Mouse (Mus musculus): ENCODE results near the gene Nudt1.
A peak's percentile ranks its signal among the peaks of the same experiment; 100 is the strongest.
"Not testable (repeated sequence)": the region's sequence is repeated elsewhere in the genome, so short reads cannot be mapped to it uniquely, and the experiment has no call there.

Nudt1 gene

DNA sequence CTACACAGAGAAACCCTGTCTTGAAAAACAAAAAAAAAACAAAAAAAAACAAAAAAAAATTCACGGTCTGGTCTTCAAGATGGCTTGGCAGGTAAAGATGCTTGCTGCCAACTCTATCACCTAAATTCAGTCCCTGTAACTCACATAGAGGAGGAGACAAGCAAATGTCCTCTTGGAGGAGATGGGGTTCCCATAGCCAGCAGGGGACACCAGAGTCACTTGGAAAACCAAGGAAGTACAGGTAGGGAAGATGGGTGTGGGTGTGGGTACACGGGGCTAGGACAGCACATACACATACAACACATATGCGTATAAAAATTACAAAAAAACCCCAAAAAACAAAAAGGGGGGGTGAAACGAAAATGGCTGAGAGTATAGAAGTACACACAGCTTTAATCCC, 21.4 kb downstream of the Nudt1 start:
- DNase-seq (ENCODE audit: low spot score): no peak

GRCm38 (mm10) chr5:140345244-140345643, 23.8 kb downstream of the Nudt1 start:
- no peak for DNase-seq (ENCODE audit: low spot score)

DNA sequence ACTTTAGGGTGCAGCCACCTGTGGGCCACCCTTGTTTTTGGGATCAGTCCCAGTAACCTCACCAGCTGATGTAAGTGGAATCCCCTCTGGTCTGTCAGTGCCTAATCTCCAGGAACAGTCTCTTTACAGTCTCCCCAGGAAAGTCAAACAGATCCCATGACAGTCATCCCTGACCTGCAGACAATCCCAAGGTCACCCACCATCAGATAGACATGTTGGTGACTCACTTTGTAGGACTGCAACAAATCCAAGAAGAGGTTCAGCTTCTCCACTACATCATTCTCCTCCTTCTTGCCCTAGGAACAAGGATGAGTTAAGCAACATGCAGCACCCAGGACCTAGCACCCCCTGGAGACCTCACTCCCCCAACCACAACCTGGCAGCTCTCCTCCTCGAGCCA, 24.6 kb downstream of the Nudt1 start:
- DNase-seq (ENCODE audit: low spot score): no peak

- no peak for DNase-seq (ENCODE audit: low spot score)
Observed at GRCm38 (mm10) chr5:140349882-140350281, 28.4 kb downstream of the Nudt1 start.

- DNase-seq (ENCODE audit: low spot score): no peak
Observed at GRCm38 (mm10) chr5:140350731-140351497, 29.5 kb downstream of the Nudt1 start.

DNA sequence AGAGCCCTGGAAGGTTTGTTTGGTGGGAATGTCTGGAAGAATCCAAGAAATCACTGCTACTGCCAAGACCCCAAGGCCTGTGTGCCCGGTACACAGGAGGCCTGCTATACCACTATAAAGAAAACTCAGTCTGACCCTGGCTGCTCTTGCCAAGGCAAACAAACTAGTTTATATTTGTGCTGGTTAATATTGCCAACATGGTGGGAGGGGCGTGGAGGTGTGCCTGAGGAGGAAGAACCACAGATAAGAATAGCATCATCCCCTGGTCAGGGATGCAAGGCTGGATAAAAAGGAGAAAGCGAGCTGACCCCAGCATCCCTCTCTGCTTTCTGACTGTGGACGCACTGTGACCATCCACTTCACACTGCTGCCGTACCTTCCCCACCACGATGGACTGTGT, 30.9 kb downstream of the Nudt1 start:
- DNase-seq (ENCODE audit: low spot score): no peak

DNA sequence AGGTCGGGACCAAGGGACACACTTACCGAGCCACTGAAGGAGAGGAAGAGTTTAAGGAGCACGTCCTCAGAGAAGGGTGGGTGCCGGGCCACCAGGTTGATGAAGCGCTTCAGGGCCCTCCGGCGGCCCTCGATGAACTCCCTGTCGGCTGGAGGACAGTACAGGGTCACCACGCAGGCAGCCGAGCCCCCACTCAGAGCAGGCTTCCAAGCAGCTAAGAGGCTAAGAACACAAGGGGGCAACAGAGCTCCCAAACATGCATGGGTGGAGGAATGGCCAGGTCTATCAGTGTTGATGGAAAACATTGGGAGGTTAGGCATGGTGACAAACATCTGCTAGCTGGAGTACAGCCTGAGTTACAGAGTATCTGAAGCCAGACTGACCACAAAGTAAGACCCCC, 34.5 kb downstream of the Nudt1 start:
- DNase-seq (ENCODE audit: low spot score): no peak

DNA sequence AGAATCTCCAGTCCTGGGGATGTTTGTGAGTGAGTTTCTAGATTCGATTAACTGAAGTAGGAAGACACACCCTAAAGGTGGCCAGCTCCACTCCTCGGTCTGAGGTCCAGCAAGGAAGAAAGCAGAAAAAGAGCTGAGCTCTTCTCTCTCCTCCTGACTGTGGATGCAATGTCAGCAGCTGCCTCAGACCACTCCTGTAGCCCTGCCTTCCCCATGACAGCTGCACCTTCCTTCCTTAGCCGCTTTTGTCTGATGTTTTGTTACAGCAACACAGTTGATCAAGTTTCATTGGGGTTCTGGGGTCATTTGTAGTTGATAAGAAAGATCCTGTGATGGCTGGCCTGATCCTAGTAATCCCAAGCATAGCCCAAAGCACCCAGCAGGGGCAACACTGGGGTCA, 36.0 kb downstream of the Nudt1 start:
- no peak for DNase-seq (ENCODE audit: low spot score)

DNA sequence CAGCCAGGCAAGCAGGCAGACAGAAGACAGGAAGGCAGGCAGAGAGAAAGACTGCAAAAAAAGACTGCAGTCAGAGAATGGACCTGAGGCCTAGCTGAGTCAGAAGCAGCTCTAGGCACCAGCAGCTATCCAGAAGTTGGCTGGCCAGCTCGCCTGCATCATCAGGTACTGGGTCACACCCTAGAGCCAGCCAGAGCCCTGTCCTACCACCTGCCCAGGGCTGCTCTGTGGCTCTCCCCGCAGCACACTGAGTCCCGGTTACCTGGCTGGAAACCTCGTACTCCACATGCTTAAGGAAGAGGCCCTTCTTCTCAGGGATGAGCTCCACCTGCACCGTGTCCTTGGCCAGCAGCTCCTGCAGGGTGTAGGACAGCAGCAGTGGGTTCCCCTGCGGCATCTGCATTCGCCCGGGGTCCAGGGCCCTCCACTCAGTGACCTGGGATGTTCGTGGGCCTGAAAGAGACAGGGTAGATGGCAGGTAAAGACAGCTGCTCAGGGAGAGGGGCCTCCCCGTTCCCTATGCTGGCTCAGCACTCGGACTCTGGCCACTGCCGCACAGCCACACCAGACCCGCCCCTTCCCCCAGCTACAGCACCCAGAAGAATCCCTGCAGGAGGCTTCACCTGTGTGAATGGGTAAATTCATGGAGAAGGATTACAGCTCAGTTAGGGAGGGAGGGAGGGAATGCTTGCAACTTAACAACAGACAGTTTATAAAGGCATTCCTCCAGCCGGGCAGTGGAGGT, 38.6 kb downstream of the Nudt1 start:
- DNase-seq (ENCODE audit: low spot score): no peak

GRCm38 (mm10) chr5:140364415-140364814, 43.0 kb downstream of the Nudt1 start:
- no peak for DNase-seq (ENCODE audit: low spot score)

DNA sequence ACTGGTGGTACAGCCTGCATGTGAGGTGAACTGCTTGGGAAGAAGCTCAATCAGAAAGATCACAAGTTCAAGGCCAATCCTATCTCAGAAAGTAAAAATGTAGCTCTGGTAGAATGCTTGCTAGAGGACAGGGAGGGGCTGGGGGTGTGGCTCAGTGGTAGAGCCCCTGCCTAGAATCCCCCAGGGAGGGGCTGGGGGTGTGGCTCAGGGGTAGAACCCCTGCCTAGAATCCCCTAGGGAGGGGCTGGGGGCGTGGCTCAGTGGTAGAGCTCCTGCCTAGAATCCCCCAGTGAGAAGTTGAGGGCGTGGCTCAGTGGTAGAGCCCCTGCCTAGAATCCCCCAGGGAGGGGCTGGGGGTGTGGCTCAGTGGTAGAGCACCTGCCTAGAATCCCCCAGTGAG, 46.7 kb downstream of the Nudt1 start:
- DNase-seq (ENCODE audit: low spot score): not testable (repeated sequence)

GRCm38 (mm10) chr5:140368926-140369325, 47.5 kb downstream of the Nudt1 start:
- DNase-seq (ENCODE audit: low spot score): no peak

- no peak for DNase-seq (ENCODE audit: low spot score)
Observed at GRCm38 (mm10) chr5:140369466-140369865, 48.0 kb downstream of the Nudt1 start.

GRCm38 (mm10) chr5:140370446-140371254, 49.2 kb downstream of the Nudt1 start:
- DNase-seq (ENCODE audit: low spot score): no peak

DNA sequence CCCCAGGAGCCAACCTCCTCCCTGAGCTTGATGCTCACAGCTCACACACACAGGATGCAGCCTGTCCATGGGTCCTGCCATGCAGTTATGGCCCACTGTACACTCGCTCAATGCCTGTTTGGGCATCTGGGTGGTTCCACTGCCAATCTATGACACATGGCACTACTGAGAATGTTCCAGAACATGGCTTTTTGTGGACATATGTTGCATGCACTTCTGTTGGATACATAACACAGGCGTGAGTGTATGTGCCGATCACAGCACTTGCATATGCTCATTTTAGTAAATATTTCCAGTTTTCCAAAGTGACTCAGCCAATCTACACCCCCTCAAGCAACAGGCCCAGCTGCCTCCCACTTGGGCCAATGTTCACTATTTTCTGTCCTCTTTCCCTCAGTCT, 50.2 kb downstream of the Nudt1 start:
- DNase-seq (ENCODE audit: low spot score): peak; percentile 69

- DNase-seq (ENCODE audit: low spot score): no peak
Observed at GRCm38 (mm10) chr5:140373711-140374110, 52.3 kb downstream of the Nudt1 start.

DNA sequence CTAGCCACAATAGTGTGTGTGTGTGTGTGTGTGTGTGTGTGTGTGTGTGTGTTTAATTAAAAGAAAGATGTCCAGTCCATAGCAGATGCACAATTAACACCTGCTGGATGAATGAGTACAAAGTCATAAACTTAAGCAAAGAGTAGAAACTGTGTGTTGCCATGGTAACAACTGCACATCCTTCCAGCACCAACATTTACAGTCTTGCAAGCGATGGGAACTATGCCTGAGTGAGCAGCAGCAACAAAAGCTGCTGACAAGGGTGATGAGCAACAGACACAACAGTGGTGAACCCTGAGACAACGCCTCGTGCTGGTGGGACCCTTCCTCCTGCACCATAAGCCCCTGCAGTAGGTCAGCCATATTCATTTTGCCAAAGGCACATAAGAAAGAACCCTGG, 52.8 kb downstream of the Nudt1 start:
- DNase-seq (ENCODE audit: low spot score): no peak

DNA sequence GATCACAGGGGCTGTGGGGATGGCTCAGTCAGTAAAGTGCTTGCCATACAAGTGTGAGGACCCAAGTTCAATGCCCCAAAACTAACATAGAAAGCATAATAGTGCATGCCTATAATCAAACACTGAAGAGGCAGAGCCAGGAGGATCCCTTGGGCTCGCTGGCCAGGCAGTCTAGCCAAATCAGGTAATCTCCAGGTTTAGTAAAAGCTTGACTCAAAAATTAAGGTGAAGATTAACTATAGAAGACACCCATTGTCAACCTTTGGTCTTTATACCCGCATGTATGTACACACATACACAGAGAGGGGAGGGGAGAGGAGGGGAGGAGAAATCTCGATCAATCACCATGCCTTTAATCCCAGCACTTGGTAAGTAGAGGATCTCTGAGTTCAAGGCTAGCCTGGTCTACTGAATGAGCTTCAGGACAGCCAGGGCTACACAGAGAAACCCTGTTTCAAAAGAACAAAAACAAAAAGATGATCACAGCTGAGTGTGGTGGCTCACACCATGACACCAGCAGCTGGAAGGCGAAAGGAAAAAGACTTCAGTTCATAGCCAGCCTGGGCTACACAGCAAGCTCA, 53.9 kb downstream of the Nudt1 start:
- DNase-seq (ENCODE audit: low spot score): no peak

DNA sequence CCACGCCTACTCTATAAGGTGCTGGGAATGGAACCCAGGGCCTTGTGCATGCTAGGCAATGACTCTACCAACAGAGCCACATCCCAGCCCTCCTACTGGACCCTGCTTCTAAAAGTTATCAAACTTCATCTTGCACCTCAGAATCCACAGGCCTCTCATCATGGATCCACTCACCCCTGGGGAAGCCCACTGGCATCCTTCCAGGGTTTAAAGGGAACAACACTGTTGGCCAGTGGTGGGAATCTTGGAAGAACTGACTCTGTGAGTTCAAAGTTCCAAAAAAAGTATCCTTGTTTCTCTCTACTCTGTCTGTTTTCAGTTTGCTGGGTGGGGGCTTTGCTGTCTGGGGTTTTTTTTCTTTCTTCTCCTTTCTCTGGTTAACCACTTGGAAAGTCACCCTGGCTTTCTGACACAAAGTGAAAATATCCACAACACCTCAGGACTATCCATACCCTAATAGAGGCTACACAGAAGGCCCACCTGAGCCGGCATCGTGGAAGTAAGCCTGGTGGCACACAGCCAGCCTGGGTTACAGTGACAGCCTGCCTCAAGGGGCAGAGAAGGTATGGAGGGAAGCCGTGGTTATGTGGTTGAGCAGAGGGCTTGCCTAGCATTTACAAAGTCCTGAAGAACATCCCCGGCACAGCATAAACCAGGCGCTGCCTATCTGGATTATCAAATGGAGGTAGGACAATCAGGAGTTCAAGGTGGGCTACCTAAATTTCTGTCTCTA, 56.8 kb downstream of the Nudt1 start:
- DNase-seq (ENCODE audit: low spot score): no peak

- peak; percentile 28 for DNase-seq (ENCODE audit: low spot score)
Observed at GRCm38 (mm10) chr5:140379299-140379698, 57.8 kb downstream of the Nudt1 start.

GRCm38 (mm10) chr5:140381156-140381555, 59.7 kb downstream of the Nudt1 start:
- no peak for DNase-seq (ENCODE audit: low spot score)

DNA sequence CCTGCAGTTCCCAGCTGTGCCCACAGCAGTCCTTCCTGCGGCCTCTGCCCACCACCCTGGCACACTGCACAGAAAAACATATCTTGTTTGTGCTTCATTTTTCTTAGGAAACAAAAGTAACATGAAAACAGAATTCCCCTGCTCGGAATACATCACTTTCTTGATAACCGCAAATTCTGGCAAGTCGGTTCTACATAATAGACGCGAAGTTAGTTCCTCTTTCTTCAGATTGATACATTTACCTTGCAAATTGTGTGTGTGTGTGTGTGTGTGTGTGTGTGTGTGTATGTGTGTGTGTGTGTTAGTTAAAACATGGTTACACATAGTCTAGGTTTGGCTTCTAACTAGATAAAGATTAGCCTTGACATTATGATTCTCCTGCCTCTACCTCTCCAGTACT, 61.2 kb downstream of the Nudt1 start:
- DNase-seq (ENCODE audit: low spot score): no peak

Measured in layer of hippocampus, adult 11-12 months (tissue).